Mouse (Mus musculus): ENCODE data around the gene Cdipt.

Cdipt gene

DNA sequence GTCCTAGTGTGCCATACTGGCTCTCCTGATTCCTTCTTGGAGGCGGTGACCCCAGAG, at the start of gene Cdipt:
Gene Cdipt, plus strand, starts transcription at position 22 of the 57 bp plus-strand sequence.
- no peak for DNase-seq (ENCODE audit: low read depth, low spot score)

DNA sequence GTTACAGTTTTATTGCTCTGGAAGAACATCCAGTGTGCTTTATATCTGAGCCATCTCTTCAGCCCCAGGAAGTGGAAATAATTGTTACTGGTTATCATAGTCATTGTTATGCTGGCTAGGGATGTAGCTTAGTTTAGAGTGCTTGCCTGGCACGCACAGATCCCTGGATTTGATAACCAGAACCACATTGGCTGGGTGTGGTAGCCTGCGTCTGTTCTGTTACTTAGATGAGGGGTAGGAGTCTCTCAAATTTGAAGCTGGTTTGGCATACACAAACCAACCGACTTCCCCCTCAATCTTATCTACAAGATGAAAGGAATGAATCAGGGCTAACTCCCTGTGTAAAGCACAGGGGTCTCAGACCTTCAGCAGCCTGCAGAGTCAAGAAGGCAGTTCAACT, 49.4 kb upstream of the Cdipt start:
- no peak for DNase-seq (ENCODE audit: low read depth, low spot score)

DNA sequence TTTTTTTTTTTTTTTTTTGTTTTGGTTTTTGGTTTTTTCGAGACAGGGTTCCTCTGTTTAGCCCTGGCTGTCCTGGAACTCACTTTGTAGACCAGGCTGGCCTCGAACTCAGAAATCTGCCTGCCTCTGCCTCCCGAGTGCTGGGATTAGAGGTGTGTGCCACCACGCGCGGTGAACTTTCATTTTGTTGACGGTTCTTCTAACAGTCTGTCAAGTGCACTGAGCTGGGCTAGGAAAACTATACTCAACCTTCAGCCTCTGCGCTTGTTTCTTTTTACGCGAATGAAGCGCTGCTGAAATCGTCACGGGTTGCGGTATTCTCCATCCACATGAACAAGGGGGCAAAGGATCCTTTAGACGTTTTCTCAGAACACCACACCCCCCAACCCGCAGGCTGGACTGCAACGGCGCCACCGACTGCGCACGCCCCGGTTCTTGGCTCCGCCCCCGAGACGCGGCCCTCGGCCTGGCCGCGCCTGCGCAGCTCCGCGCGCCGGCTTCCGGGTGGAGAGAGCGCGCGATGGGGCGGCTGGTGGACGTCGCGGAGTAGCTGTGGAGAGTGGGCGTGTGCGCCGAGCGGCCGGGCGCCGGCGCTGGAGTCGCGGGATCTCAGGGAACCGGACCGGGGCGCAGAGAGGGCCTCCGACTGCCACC, 47.2 kb upstream of the Cdipt start, which contains the start of gene Kctd13:
Gene Kctd13, plus strand, starts transcription at position 496 of the 654 bp plus-strand sequence.
- peak; percentile 89 for DNase-seq (ENCODE audit: low read depth, low spot score)

DNA sequence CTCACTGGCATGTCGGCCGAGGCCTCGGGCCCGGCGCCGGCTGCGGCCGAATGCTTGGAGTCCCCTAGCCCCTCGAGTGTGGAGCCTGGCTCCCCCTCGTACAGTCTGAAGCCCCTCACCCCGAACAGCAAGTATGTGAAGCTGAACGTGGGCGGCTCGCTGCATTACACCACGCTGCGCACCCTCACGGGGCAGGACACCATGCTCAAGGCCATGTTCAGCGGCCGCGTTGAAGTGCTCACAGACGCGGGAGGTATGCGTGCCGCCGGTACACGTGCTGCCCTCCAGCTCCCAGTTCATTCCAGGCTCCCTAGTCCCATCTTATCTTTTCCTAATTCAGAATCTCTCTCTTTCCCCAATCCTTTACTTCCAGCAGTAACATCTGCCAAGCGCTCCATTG, 46.7 kb upstream of the Cdipt start:
- no peak for DNase-seq (ENCODE audit: low read depth, low spot score)

DNA sequence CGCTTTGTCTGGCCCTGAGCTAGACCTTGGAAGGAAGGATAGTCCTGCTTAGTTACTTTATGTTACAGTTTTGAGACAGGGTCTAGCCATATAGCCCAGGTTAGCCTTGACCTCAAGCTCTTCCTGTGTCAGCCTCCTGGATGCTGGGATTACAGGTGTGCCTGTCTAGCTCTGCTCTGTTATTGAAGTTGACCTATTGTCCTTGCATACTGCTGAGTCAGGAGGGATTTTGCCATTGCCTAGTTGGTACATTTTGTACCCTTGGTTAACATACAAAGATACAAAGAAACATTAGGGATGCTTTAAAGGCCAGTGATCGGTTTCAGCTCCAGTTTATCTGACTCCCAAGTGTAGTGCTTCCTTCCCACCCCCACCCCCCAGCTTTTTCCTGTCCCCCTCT, 43.1 kb upstream of the Cdipt start:
- DNase-seq (ENCODE audit: low read depth, low spot score): no peak

DNA sequence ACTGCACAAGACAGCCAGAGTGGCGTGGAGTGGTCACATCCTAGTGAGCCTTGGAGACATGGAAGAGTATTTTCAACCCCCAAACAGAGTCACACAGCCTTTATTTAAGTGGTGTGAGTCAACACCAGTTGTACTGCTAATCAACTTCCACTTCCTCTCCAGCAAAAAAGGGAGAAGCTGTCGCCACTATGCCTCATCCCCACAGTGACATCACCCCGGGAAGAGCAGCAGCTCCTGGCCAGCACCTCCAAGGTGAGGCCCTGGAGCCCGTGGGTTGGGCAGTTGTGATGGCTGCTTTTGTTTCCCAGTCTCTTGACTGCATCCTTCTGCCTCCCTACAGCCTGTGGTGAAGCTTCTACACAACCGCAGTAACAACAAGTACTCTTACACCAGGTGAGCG, 34.5 kb upstream of the Cdipt start:
- DNase-seq (ENCODE audit: low read depth, low spot score): no peak

DNA sequence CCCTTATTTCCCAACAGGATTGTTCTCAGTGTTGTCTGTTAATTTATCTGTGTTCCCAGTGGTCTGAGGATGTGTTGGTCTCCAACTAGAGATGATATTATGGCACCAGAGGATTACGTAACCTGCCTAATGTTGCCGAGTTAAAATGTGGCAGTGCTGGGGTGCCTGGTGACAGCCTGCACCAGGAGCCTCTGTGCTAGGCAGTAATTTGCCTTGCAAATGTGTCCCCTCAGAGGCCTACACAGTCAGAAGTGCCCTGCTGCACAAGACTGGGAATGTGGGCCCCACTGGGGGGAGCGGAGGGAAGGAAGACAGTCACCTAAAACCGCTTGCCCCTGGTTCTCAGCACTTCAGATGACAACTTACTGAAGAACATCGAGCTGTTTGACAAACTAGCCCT, 33.9 kb upstream of the Cdipt start:
- DNase-seq (ENCODE audit: low read depth, low spot score): no peak

DNA sequence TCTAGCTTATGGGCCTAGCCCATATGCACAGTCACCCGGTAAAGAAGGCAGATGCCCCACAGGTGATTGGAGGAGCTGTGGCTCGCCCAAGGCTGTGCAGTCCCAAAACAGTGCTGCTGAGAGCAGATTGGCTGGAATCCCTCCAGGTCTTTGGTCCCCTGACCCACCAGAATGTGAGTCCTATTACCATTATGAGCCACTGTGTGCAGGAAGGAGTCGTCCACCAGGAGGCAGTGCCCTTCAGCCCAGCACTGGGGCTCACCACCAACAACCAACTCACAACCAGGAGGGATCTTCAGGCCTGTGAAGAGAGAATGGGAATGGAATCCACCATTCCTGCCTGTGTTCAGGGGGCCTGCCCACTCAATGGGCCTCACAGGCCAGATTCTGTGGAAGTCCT, 29.2 kb upstream of the Cdipt start:
- DNase-seq (ENCODE audit: low read depth, low spot score): peak; percentile 71

DNA sequence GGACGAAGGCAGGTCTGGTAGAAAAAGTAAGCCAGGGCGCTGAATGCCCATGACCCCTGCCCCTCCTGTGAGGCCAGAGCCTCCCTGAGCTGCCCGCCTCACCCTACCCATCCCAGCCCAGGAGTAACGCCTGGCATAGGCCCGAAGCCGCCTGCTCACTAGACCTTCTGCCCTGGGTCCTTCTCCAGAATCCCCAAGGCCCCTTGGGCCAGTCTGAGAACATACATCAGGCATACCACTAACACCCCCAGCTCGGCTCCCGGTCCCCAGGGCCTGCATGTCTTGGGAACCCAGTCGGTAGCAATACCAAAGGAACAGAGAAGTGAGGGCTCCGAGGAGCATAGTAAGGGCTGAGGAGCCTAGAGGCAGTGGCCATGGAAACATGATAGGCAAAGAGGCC, 27.1 kb upstream of the Cdipt start:
- DNase-seq (ENCODE audit: low read depth, low spot score): no peak

DNA sequence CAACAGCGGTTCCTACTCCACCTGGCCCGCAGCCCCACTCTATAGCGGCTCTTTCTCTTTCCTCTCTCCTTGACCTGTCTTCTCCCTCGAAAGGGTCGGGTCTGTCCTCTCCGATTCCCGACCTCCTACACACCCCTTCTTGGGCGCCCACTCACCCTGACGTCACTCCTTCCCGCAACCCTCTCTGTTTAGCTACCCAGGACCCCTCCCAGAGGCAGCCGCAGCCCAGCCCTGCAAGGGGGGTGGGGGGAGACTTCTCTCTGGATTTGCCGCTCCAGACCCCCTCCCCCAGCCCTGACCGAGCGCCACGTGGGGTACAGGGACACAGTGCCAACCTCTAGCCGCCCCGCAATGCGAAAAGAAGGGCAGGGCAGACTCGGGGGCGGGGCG, 26.3 kb upstream of the Cdipt start, which contains the start of gene Asphd1:
Gene Asphd1, minus strand, starts transcription at position 180 of the 390 bp plus-strand sequence.
- DNase-seq (ENCODE audit: low read depth, low spot score): no peak

DNA sequence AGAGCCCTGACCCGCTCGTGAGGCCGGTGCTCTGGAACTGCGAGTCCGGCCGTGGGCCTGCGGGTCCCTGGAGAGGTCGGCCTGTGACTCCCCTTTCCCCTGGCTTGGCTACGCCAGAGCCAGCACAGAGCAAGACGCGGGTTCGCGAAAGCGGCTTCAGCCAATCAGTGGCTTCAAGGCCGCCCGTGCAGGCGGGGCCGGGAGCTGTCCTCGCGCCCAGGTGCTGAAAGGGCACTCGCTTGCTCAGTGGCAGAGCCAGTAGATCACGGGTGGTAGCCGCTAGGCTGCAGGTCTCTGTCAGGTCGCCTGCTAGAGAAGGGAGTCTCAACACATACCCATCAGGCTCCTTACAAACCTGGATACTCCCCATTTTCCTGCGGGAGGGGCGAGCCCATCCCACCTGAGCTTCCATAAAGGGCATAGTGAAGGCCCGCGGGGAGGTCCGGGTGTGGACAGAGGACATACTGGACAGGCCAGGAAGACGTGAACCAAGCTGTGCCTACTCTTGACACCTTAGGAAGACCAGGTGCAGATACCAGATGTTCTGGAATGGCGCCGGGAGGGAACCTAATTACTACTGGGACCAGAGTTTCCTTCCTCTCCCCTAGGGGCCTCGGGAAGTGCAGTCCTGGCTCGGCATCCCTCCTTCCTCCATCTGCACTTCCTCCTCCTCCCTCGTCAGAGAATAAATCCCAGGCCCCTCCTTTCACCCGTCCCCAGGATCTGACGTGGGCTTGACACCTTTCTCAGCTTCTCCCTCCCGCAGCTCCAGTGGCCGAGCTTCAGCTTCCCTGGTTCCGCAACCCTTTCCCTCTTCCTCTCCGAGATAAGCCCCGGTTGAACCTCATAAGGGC, 25.7 kb upstream of the Cdipt start, which contains the start of gene Sez6l2:
Gene Sez6l2, plus strand, starts transcription at position 771 of the 854 bp plus-strand sequence.
- DNase-seq (ENCODE audit: low read depth, low spot score): peak; percentile 89

DNA sequence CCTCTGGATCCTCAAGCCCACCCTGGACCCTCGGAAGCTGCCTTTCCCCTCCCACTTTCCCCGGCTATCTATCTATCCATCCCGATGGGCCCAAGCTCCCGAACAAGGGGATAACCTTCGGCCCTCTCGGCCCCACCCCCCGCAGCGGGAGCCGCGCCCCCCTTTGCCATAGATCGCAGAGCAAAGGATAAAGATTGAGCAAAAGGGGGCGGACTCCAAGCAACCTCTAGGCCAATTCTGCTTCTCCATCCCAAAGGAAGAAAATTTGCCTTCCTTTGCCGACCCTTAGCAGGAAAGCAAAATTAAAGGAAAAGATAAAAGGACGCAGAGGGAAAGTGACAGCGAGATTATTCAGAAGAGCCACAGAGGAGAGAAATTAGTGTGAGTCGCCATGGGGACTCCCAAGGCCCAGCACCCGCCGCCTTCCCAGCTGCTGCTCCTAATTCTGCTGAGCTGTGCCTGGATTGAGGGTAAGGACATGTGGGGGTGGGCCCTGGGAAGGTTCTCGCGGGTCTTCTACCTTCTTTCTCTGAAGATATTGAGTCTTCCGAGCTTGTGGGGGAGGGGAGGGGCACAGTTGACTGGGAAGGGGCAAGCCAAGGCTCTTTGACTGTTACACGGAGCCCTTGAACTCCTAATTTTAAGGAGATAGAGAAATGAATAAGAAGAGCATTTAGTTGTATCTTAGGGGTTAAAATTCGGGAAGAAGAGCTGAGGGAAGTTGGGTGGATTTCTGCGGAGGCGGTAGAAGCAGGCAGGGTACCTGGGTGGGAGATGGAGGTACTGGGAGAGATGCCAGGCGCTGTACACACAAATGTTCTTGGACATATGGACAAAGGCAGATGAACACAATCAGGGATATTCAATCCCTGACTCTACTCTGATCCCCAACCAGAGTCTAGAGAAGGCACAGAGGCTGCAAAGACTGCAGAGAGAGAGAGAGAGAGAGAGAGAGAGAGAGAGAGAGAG, 24.8 kb upstream of the Cdipt start:
- DNase-seq (ENCODE audit: low read depth, low spot score): no peak

DNA sequence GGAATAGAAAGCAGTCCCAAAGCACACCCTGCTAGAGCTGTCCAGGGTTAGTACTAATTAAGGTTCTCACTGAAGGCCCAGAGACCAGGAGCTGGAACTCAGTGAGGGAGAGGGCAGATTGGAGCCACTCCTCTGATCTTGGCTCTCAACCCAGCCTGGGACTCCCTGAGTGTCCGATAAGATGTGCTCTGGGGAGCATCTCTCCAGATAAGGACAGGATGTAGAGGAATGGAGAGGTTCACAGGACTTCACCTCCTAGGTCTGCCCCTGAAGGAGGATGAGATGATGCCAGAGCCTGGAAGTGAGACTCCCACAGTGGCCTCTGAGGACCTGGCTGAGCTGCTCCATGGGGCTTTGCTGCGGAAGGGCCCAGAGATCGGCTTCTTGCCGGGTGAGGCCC, 24.0 kb upstream of the Cdipt start:
- no peak for DNase-seq (ENCODE audit: low read depth, low spot score)

DNA sequence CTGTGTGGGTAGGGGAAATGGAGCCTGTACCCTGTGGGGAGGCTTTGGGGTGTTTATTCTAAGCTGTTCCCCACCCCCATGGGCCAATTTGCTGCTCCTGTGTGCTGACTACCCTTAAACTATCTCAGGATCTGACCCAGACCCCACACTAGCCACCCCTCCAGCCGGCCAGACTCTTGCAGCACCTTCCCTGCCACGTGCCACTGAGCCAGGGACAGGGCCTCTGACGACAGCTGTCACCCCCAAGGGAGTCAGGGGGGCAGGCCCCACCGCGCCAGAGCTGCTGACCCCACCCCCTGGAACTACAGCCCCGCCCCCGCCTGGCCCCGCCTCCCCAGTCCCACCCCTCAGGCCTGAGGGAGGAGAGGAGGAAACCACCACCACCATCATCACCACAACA, 23.1 kb upstream of the Cdipt start:
- DNase-seq (ENCODE audit: low read depth, low spot score): no peak

DNA sequence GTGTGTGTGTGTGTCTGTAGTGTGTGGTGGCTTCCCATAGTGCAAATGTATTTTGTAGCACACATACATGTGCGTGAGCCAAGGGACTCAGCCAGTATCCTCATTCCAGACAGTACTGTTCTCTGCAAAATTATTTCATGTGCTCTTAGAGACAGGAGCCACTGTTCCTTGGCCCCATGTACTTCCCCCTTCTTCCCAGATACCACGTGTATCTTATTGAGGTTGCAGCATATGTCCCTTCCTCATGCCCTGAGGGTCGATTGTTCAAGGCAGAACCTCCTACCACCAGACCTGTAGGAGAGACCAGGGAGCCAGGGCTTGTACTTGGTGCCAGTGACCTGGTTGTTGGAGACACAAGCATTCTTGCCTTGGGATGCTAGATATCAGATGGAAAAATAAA, 20.6 kb upstream of the Cdipt start:
- DNase-seq (ENCODE audit: low read depth, low spot score): no peak

DNA sequence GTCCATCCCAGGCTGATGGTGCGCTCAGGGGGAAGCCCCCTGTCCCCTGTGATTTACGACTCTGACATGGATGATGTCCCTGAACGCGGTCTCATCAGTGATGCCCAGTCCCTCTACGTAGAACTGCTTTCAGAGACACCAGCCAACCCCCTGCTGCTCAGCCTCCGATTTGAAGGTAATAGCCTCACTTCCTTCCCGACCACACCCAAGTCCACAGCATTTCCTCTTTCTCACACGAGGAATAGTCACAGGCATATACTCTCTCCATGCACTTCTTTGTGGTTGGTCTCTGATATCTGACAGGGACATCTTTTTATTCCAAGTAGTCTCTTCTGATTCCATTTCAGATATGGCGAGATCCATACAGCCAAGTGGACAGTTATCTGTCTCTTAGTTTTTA, 15.9 kb upstream of the Cdipt start:
- DNase-seq (ENCODE audit: low read depth, low spot score): no peak

DNA sequence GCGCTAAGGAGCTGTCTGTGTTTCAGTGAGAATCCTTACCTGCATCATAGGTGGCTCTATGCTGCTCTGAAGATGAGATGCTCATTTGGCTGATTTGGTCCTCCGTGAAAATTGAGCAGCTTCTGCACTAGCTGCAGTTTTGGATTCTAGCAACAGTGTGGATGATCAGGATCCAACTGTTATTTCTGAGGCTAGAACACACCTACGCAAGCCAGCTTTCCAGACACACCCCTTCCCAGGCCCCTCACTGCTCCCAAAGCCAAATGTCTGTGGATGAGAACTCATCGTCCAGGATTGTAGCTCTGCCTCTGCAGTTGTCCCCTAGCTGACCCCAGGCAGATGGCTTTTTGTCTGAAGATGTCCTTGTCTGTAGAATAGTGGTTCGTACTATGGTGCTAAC, 14.6 kb upstream of the Cdipt start:
- DNase-seq (ENCODE audit: low read depth, low spot score): no peak

DNA sequence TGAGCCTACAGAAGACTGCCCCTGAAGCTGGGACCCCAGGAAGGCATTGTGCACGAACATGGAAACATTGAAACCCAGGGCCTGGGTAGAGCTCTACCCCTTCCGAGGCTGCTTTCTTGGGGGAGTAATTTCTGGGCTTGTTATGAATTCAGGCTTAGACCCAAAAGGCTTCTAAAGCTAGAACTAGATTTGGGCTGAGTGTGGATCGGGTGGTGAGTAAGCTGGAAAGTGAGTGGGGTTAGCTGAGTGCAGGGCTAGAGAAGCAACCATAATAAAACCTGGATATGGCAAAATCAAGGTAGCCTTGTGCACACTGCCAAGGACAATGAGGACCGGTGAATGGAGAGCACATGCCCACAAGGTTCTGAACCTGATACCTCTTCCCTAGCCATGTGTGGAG, 13.7 kb upstream of the Cdipt start:
- no peak for DNase-seq (ENCODE audit: low read depth, low spot score)

DNA sequence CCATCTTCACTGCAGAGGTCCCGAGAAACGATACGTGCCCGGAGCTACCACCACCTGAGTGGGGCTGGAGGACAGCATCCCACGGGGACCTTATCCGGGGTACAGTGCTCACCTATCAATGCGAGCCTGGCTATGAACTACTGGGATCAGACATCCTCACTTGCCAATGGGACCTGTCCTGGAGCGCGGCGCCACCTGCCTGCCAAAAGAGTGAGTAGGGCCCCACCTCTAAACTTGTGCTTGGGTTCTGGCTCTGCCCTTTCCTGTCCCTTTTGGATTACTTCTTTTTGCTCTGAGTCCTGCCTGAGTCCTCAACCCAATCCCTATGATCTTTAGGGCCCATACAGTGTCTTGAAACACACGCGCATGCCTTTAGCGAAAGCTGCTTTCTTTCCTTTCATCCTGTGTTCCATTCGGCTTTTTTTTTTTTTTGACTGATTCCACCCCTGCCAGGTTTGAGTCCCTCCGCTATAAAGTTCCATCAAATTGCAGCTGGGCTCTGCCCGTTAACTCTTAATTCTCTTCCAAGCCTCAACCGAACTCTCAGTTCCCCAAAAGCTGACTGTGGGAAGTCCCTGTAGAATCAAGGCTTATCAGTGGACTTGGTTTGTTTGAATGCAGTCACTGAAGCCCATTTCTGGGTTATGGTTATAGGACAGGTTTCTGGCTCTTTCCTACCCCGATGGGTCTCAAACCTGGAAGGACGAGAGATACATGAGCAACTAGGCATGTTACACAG, 12.0 kb upstream of the Cdipt start:
- peak; percentile 69 for DNase-seq (ENCODE audit: low read depth, low spot score)

DNA sequence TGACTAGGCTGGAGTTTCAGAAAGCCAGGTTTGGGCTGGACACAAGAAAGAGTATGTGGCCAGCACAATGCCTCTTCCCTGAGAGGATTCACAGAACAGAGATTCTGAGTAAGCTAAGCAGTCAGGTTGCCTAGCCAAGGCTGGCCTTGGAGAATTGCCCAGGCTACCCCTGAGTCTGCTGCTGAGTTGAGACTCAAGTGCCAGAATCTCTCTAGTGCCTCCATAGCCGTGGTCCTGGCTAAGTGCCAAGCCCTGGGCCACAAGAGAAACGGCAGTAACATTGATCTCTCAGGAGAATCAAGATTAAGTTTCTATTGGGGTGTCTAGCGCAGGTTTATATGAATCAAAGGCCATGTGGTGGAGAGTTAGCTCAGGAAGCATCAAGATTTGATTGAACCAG, 10.1 kb upstream of the Cdipt start:
- no peak for DNase-seq (ENCODE audit: low read depth, low spot score)

DNA sequence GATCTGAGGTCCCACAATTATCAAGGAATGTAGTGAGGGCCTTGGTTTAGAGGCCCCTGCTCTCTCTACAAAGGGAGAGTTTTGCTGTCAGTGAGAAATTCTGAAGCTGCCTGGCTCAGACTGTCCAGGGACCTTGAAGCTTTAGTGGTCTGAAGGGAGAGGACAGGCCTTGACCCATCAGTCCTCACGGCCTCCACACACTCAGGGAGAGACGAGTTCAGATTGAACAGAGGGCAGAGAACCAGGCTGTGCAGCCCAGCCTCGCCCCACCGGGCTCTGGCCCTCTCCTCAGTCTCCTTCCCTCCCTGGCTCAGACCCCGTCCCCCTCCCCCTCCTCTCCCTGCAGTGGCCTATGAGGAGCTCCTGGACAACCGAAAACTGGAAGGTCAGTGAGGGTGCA, 8.4 kb upstream of the Cdipt start:
- no peak for DNase-seq (ENCODE audit: low read depth, low spot score)

DNA sequence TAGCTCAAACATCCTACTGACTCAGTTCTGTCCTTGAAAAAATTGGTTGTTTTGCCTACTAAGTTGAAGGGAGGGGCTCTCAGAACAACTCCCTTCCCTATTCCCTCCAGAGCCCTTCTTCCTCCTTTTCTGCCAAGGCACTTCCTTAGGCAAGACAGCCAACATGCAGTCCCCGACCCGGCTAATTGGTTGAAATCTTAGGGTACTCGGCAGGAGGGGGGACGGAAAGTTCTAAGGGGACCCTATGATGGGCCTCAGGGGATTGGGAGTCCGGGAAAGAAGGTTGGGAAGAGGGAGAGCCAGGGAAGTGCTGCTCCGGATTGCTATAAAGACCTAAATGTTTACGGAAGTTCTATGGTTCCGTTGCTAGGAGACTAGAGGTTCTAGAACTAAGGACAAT, 221 bp upstream of the Cdipt start:
- DNase-seq (ENCODE audit: low read depth, low spot score): no peak

Measured in ES-CJ7 (cell line).